Mouse (Mus musculus): ENCODE results near the gene Timd2. TPM values are rescaled to one million over a fixed set of nuclear protein-coding genes. Genes with fewer than 3 reads are reported as not detected.
"Not testable (repeated sequence)": the region's sequence is repeated elsewhere in the genome, so short reads cannot be mapped to it uniquely, and the experiment has no call there.

Timd2 gene
- not detected for total RNA-seq (2021)
- long read RNA-seq, experiment 1, result 0 reads
- long read RNA-seq, experiment 2, result 0 reads

- no peak for DNase-seq (ENCODE audit: low spot score)
These were observed at the start of gene Timd2 for GRCm38 (mm10) chr11:46706664-46707356. Gene Timd2 (minus strand): TSS chr11:46707061.

- not testable (repeated sequence) for DNase-seq (ENCODE audit: low spot score)
These were observed 48.9 kb upstream of the Timd2 start for GRCm38 (mm10) chr11:46755714-46756113.

- no peak for DNase-seq (ENCODE audit: low spot score)
These were observed 47.8 kb upstream of the Timd2 start for GRCm38 (mm10) chr11:46754669-46755068.

- no peak for DNase-seq (ENCODE audit: low spot score)
These were observed 46.8 kb upstream of the Timd2 start for GRCm38 (mm10) chr11:46753662-46754061.

- no peak for DNase-seq (ENCODE audit: low spot score)
These were observed 41.1 kb upstream of the Timd2 start for GRCm38 (mm10) chr11:46747996-46748395.

GRCm38 (mm10) chr11:46741716-46742115 is 34.9 kb upstream of the Timd2 start:
- DNase-seq (ENCODE audit: low spot score), result no peak

GRCm38 (mm10) chr11:46740886-46741285 is 34.0 kb upstream of the Timd2 start:
- DNase-seq (ENCODE audit: low spot score), result no peak

GRCm38 (mm10) chr11:46739501-46739900 is 32.6 kb upstream of the Timd2 start:
- no peak for DNase-seq (ENCODE audit: low spot score)

GRCm38 (mm10) chr11:46735076-46735475 is 28.2 kb upstream of the Timd2 start, which contains the start of gene Havcr1:
Gene Havcr1 (plus strand): TSS chr11:46735080.
- not testable (repeated sequence) for DNase-seq (ENCODE audit: low spot score)

GRCm38 (mm10) chr11:46734617-46735016 is 27.8 kb upstream of the Timd2 start:
- no peak for DNase-seq (ENCODE audit: low spot score)

- DNase-seq (ENCODE audit: low spot score), result no peak
These were observed 26.5 kb upstream of the Timd2 start for GRCm38 (mm10) chr11:46733242-46733789.

GRCm38 (mm10) chr11:46731541-46732070 is 24.7 kb upstream of the Timd2 start:
- DNase-seq (ENCODE audit: low spot score), result no peak

GRCm38 (mm10) chr11:46698830-46699229 is 8.0 kb downstream of the Timd2 start:
- DNase-seq (ENCODE audit: low spot score), result no peak

GRCm38 (mm10) chr11:46698278-46698655 is 8.6 kb downstream of the Timd2 start:
- no peak for DNase-seq (ENCODE audit: low spot score)

GRCm38 (mm10) chr11:46697433-46698277 is 9.2 kb downstream of the Timd2 start:
- no peak for DNase-seq (ENCODE audit: low spot score)

- DNase-seq (ENCODE audit: low spot score), result not testable (repeated sequence)
These were observed 11.0 kb downstream of the Timd2 start for GRCm38 (mm10) chr11:46695849-46696248.

- no peak for DNase-seq (ENCODE audit: low spot score)
These were observed 16.7 kb downstream of the Timd2 start for GRCm38 (mm10) chr11:46690136-46690535.

GRCm38 (mm10) chr11:46683723-46684122 is 23.1 kb downstream of the Timd2 start:
- DNase-seq (ENCODE audit: low spot score), result no peak

- no peak for DNase-seq (ENCODE audit: low spot score)
These were observed 24.0 kb downstream of the Timd2 start for GRCm38 (mm10) chr11:46682842-46683241.

- DNase-seq (ENCODE audit: low spot score), result no peak
These were observed 38.9 kb downstream of the Timd2 start for GRCm38 (mm10) chr11:46667938-46668337.

- DNase-seq (ENCODE audit: low spot score), result no peak
These were observed 39.8 kb downstream of the Timd2 start for GRCm38 (mm10) chr11:46667105-46667504.
